Mouse (Mus musculus) kidney, adult 10 weeks (tissue): Measurements from ENCODE around the gene Rgs1. TPM values are rescaled to one million over a fixed set of nuclear protein-coding genes. Genes with fewer than 3 reads are reported as not detected.

Source experiments
- polyA plus RNA-seq: library from polyadenylated mRNA; stranded (reverse); fragments of 350-450 nt; fragmentation: Illumina TruSeq; extraction: RNeasy Lipid Tissue Mini Kit (QIAGEN cat#74804); gene quantifications from one replicate; pipeline ENCODE4 v1.2.3, GENCODE M21; 2014; ENCODE audit warnings: low read depth, low replicate concordance

Rgs1 gene
- polyA plus RNA-seq = 0.20 TPM

GRCm38 (mm10) chr1:144248923-144249322 is at the start of gene Rgs1:
Gene Rgs1 (minus strand): TSS chr1:144249242.

Other genes with a start within 250 kb of the Rgs1 start
- 49.6 TPM for gene Rgs2, start 245.1 kb downstream of the Rgs1 start, polyA plus RNA-seq
- gene Rgs13, start 71.9 kb downstream of the Rgs1 start, polyA plus RNA-seq = not detected